17 mouse cellular contexts compared by ENCODE assay signal in the genomic region with DNA sequence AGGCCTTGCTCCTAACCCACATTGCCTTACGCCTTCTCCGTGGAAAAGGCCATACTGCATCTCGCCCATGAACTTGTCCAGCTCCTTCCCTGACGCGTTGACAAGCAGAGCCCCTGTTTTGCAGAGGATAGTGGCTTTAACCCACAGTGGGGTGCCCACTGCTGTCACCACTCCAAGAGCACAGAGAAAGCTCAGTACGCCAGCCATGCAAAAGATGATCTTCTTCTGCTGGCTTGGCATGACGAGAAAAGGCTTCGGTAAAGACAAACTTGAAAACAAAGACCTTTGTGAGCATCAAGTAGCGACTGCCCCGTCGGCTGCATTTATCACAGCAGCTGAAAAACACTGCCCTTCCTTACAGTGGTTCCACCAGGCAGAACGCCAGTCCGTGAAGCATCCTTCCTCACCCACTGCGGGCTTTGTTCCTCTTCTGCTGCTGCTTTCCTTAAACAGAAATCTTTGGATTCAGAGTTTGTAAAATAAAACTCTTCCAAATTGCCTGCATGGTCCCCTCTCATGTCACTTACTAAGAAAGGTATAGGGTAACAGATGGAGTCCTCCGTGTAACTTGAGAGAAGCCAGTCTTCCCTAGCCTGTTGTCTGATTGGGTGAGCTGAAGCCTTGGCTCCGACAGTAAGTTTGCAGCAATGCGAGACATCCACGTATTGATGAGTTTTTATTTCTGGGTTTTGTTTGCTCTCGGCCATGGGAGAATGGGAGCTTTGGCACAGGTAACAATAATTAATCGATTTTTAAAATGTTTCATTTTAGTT. TPM values are rescaled to one million over a fixed set of nuclear protein-coding genes. Genes with fewer than 3 reads are reported as not detected.
DNase-seq lines count a peak whose midpoint lies in the region; ATAC-seq lines count a peak whose summit lies in the region.
"Had no signal": no experiment of that assay in that cellular context is flagged by ENCODE, and none has a peak within 500 bp of the region (broad histone marks: within the 10 kb centered on the region; RNA-seq: fewer than 3 reads in every experiment).

Gene Clrn1, minus strand, starts transcription at position 540 of the 773 bp plus-strand sequence.

- peak; percentile 61; the same call in 1 of the 2 replicates for ATAC-seq in kidney, embryonic 15.5 days (replicated peaks; ENCODE audit: low FRiP score)
- ATAC-seq in hindbrain, embryonic 15.5 days (ENCODE audit: low FRiP score, low read depth), result no peak
- ATAC-seq: liver, embryonic 12.5 days; midbrain, embryonic 15.5 days had no signal

- 56% methylated on average over 20 of the region's 20 CpGs for WGBS in kidney, embryonic 15.5 days
- 47% methylated on average over 20 of the region's 20 CpGs for WGBS in hindbrain, embryonic 15.5 days
- WGBS in heart, embryonic 10.5 days, result 69% methylated on average over 20 of the region's 20 CpGs

- peak within 1 kb of the TSS; percentile 37 for H3K4me2 ChIP-seq in kidney, embryonic 15.5 days
- peak within 1 kb of the TSS; percentile 37 for H3K4me2 ChIP-seq in hindbrain, embryonic 15.5 days
- H3K4me2 ChIP-seq: heart, embryonic 15.5 days; liver, embryonic 12.5 days; midbrain, embryonic 15.5 days had no signal

- H3K4me3 ChIP-seq in kidney, embryonic 15.5 days (replicated peaks), result peak within 1 kb of the TSS; percentile 20
- H3K4me3 ChIP-seq in hindbrain, embryonic 15.5 days, result 0 out of 2 replicates have a peak within 1 kb of the TSS, but pooled peaks have one; percentile 4
- H3K4me3 ChIP-seq in heart, embryonic 10.5 days, result no peak within 1 kb of the TSS
- H3K4me3 ChIP-seq: heart, embryonic 15.5 days; liver, embryonic 12.5 days; midbrain, embryonic 15.5 days had no signal

- no peaks in the 10 kb centered on the region for H3K27me3 ChIP-seq in kidney, embryonic 15.5 days
- H3K27me3 ChIP-seq in hindbrain, embryonic 15.5 days, result no peaks in the 10 kb centered on the region
- no peaks in the 10 kb centered on the region for H3K27me3 ChIP-seq in heart, embryonic 10.5 days (ENCODE audit: insufficient read depth, poor library complexity, severe bottlenecking)
- H3K27me3 ChIP-seq: CH12.LX; heart, embryonic 15.5 days; liver, embryonic 12.5 days; midbrain, embryonic 15.5 days had no signal

- no peak within 1 kb of the TSS for H3K9ac ChIP-seq in kidney, embryonic 15.5 days
- no peak within 1 kb of the TSS for H3K9ac ChIP-seq in hindbrain, embryonic 15.5 days
- H3K9ac ChIP-seq: heart, embryonic 15.5 days; liver, embryonic 12.5 days; midbrain, embryonic 15.5 days had no signal

- H3K4me1 ChIP-seq in kidney, embryonic 15.5 days, result peaks cover 16% of the 10 kb centered on the region
- H3K4me1 ChIP-seq in hindbrain, embryonic 15.5 days (replicated peaks), result peaks cover 16% of the 10 kb centered on the region
- peaks cover 13% of the 10 kb centered on the region; the same call in 1 of the 2 replicates for H3K4me1 ChIP-seq in heart, embryonic 10.5 days
- H3K4me1 ChIP-seq: liver, embryonic 12.5 days had no signal

- peak; percentile 50 to 54 for DNase-seq in cerebellum, postnatal 14 days
- DNase-seq in cerebellum, adult 18-20 months, result no peak
- DNase-seq in kidney, postnatal 14 days, result no peak
- peak; percentile 5 for DNase-seq in R1 (ENCODE audit: low read depth, low spot score)
- DNase-seq in urinary bladder, postnatal 4 days (ENCODE audit: low spot score in 2 of 2), result no peak
- DNase-seq in heart, embryonic 10.5 days (ENCODE audit: low spot score), result no peak
- DNase-seq: cerebellum, adult 11 months; embryo, embryonic 11 days; kidney, adult 8-10 months; layer of hippocampus, adult 9-11 months; thymus, postnatal 4 days had no signal

- H3K27ac ChIP-seq in kidney, embryonic 15.5 days, result no peak within 1 kb of the TSS
- H3K27ac ChIP-seq in hindbrain, embryonic 15.5 days (replicated peaks), result peak within 1 kb of the TSS; percentile 6; the same call in 1 of the 2 replicates
- no peak within 1 kb of the TSS for H3K27ac ChIP-seq in heart, embryonic 10.5 days
- H3K27ac ChIP-seq: heart, embryonic 15.5 days; liver, embryonic 12.5 days; midbrain, embryonic 15.5 days had no signal

- no peaks in the 10 kb centered on the region for H3K9me3 ChIP-seq in kidney, embryonic 15.5 days (replicated peaks)
- no peaks in the 10 kb centered on the region for H3K9me3 ChIP-seq in hindbrain, embryonic 15.5 days
- no peaks in the 10 kb centered on the region for H3K9me3 ChIP-seq in heart, embryonic 10.5 days
- H3K9me3 ChIP-seq: heart, embryonic 15.5 days; liver, embryonic 12.5 days; midbrain, embryonic 15.5 days had no signal

- no peaks in the 10 kb centered on the region for H3K36me3 ChIP-seq in kidney, embryonic 15.5 days
- H3K36me3 ChIP-seq in hindbrain, embryonic 15.5 days, result no peaks in the 10 kb centered on the region
- H3K36me3 ChIP-seq in heart, embryonic 10.5 days, result no peaks in the 10 kb centered on the region
- H3K36me3 ChIP-seq: heart, embryonic 15.5 days; liver, embryonic 12.5 days; midbrain, embryonic 15.5 days had no signal

RNA-seq across cellular contexts. Expression of gene Clrn1, which starts in this region (rescaled TPM):
- polyA plus RNA-seq in kidney, embryonic 15.5 days (2015; fragmentation: Nextera tagmentation; extraction: Ambion mirVana), result 3.7 and 4.6 TPM in 2 replicates
- 3.0 and 3.4 TPM in 2 replicates for polyA plus RNA-seq in hindbrain, embryonic 15.5 days (2015; fragmentation: Nextera tagmentation; extraction: Ambion mirVana)
- 0.08 and 0.11 TPM in 2 replicates for polyA plus RNA-seq in heart, embryonic 10.5 days (2016; fragmentation: Nextera tagmentation; extraction: Ambion mirVana)
- polyA plus RNA-seq: liver, embryonic 12.5 days had no signal

Comparison
In these comparisons a context has a peak if more than half of its experiments do, and no peak if none do; other contexts are left out.
1. DNase-seq: peak in cerebellum, postnatal 14 days (2 of 2) and R1 (single experiment); none in cerebellum, adult 18-20 months (0 of 2), kidney, postnatal 14 days (single experiment), urinary bladder, postnatal 4 days (0 of 2) and heart, embryonic 10.5 days (single experiment).